Mouse (Mus musculus) MEL (cell line): Measurements from ENCODE around the gene Bin2.

ENCODE experiments used
- CTCF ChIP-seq, 3 experiments: IDR thresholded peaks in 2 of 3; conservative IDR thresholded peaks in 1 of 3; 2 replicates each; pipeline ENCODE4 v1.5.1; 2011 to 2012; ENCODE audit warnings: low read length in 3 of 3, low read depth in 2 of 3, mild to moderate bottlenecking in 2 of 3, improper control_type of control experiment in 1 of 3, inconsistent platforms in 1 of 3, mixed read lengths in 1 of 3, moderate library complexity in 1 of 3; ENCODE audit not compliant: control insufficient read depth in 1 of 3, insufficient read depth in 1 of 3, poor library complexity in 1 of 3, severe bottlenecking in 1 of 3
- EP300 ChIP-seq, 2 experiments: IDR thresholded peaks; 2 replicates each; pipeline ENCODE4 v1.6.1; 2011; ENCODE audit warnings: improper control_type of control experiment in 2 of 2, low read length in 2 of 2, low read depth in 1 of 2, mild to moderate bottlenecking in 1 of 2
- GABPA ChIP-seq: IDR thresholded peaks from 2 replicates; pipeline ENCODE4 v1.6.1; 2012; ENCODE audit warnings: low read depth, mild to moderate bottlenecking, inconsistent platforms, low read length, improper control_type of control experiment, moderate library complexity
- MAX ChIP-seq: IDR thresholded peaks from 2 replicates; pipeline ENCODE4 v1.6.1; 2011; ENCODE audit warnings: low read length, improper control_type of control experiment
- MAZ ChIP-seq: IDR thresholded peaks from 2 replicates; pipeline ENCODE4 v1.6.1; 2012; ENCODE audit warnings: low read depth, mild to moderate bottlenecking, inconsistent platforms, low read length, improper control_type of control experiment
- NRF1 ChIP-seq: IDR thresholded peaks from 2 replicates; pipeline ENCODE4 v1.6.1; 2014; ENCODE audit warnings: low read depth, mild to moderate bottlenecking, inconsistent platforms, low read length, improper control_type of control experiment, moderate library complexity; ENCODE audit not compliant: poor library complexity, insufficient read depth, severe bottlenecking
- POLR2A ChIP-seq, 2 experiments: IDR thresholded peaks; 2 replicates each; pipeline ENCODE4 v1.6.1; 2011 to 2012; ENCODE audit warnings: low read length in 2 of 2, mild to moderate bottlenecking in 2 of 2, control low read depth in 1 of 2, improper control_type of control experiment in 1 of 2, low read depth in 1 of 2, moderate library complexity in 1 of 2; ENCODE audit not compliant: control insufficient read depth in 1 of 2, insufficient read depth in 1 of 2, poor library complexity in 1 of 2
- RAD21 ChIP-seq: IDR thresholded peaks from 2 replicates; pipeline ENCODE4 v1.6.1; 2011; ENCODE audit warnings: mild to moderate bottlenecking, low read depth, low read length, improper control_type of control experiment
- TCF12 ChIP-seq: IDR thresholded peaks from 2 replicates; pipeline ENCODE4 v1.6.1; 2014; ENCODE audit warnings: low read depth, mild to moderate bottlenecking, inconsistent platforms, low read length, improper control_type of control experiment, moderate library complexity
- UBTF ChIP-seq: IDR thresholded peaks from 2 replicates; pipeline ENCODE4 v1.6.1; 2012; ENCODE audit warnings: low read depth, mild to moderate bottlenecking, inconsistent platforms, low read length, improper control_type of control experiment, moderate library complexity, borderline replicate concordance; ENCODE audit not compliant: insufficient read depth
- ZC3H11A ChIP-seq: IDR thresholded peaks from 2 replicates; pipeline ENCODE4 v1.6.1; 2012; ENCODE audit warnings: low read depth, mild to moderate bottlenecking, inconsistent platforms, low read length, improper control_type of control experiment

DNA sequence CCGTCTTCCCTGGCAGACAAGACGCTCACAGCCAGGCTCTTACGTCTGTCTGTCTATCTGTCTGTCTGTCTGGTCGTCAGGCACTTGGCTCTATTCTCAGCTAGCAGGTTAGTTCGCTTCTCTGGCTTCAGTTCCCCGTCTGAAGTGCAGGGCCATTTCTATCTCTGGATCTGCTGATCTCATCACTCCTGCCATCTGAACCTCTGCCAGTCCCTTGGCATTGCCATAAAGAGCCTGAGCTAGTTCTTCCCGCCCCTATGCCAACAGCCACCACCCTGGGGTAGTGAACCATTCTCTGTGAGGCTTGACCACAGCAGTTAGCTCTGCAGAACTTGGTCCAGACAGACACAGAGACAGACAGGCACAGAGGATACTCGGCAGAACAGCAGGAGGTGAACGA, 9.0 kb downstream of the Bin2 start:
- TF ChIP-seq ZC3H11A, result no peak
- no peak for TF ChIP-seq CTCF (IDR thresholded peaks at IDR 0.05 in 2 of 3, conservative IDR thresholded peaks at IDR 0.05 in 1 of 3; ENCODE audit: control insufficient read depth in 1 of 3, insufficient read depth in 1 of 3, low read depth in 2 of 3, low read length in 3 of 3, poor library complexity in 1 of 3, severe bottlenecking in 1 of 3)
- TF ChIP-seq MAX, result no peak
- TF ChIP-seq EP300 (IDR thresholded peaks at IDR 0.05; ENCODE audit: low read depth in 1 of 2, low read length in 2 of 2), result no peak
- TF ChIP-seq UBTF, result no peak
- TF ChIP-seq MAZ, result no peak
- no peak for TF ChIP-seq POLR2A (IDR thresholded peaks at IDR 0.05; ENCODE audit: control insufficient read depth in 1 of 2, insufficient read depth in 1 of 2, low read depth in 1 of 2, low read length in 2 of 2, poor library complexity in 1 of 2)
- no peak for TF ChIP-seq TCF12
- no peak for TF ChIP-seq RAD21
- TF ChIP-seq NRF1, result no peak
- TF ChIP-seq GABPA, result no peak
